Mouse (Mus musculus) T-helper 1 cell (primary cell): ENCODE measurements around the gene Trim50.
"Not testable (repeated sequence)": the region's sequence is repeated elsewhere in the genome, so short reads cannot be mapped to it uniquely, and the experiment has no call there.

ENCODE experiments used
- in situ Hi-C: fragments of 300-600 bp; cut with MboI, MseI; formaldehyde crosslinking; loops from one replicate; pipeline ENCODE4 v1.15.1; 2025; ENCODE audit warnings: high pct_unique_total_duplicates

Trim50 gene

DNA sequence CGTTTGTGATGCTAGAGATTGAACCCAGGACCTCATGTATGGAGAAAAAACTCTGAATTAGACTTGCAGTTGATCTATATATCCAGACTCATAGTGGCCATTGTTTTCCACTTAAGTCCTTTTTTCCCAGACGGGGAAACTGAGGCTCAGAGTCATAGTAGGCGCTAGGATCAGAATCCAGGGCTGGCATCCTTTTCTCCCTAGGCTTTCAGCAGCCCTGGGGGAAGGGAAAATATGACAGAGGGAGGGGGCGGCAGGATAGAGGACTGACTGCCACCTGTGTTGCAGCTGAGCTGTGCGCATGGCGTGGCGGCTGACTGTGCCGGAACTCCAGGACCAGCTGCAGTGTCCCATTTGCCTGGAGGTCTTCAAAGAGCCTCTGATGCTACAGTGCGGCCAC lies at the start of gene Trim50:
Gene Trim50, plus strand, starts transcription at position 301 of the 400 bp plus-strand sequence.
- in situ Hi-C loops = no loop called here

DNA sequence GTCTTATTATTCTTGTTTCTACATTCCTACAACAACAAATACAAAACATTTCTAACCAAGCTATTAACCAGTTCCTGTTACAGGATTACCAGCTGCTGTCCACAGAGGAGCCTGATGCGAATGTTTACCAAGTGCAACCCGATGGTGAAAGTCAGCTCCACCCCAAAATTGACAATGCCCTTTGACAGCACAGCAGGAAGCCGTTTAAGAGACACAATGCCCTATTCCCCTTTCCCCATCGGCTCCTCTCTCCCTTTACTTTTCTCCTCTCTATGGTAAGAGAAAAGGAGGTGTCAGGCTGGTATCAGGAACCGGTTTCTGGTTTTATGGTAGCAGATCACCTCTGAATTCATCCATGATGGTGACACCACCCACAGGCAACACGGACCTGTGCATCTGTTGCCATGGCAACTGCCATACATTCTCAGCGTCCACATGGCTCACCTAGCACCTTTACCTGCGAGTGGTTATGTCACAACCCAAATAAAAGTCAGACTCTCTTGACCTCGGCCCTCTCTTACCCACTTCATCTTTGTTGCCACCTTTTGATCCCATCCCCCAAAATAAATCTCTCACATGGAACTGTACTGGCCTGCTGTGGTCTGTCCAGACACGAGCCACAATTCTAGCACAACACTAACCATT lies 46.7 kb upstream of the Trim50 start:
- in situ Hi-C loops = no loop called here

DNA sequence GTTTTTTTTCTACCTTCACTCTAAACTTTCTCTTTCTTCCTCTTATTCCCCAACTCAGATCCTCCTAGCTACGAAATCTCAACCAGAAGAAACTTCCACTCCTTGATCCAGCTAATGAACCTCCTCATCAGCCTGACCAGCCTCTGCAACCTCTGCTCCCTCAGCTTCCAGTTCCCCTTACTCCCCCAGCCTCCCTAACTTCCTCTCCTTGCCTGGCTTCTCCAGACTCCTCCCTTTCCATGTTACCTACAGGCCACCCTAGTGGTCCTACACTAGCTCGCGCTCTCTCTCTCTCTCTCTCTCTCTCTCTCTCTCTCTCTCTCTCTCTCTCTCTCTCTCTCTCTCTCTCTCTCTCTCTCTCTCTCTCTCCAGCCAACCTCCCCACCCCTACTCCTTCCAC lies 36.9 kb upstream of the Trim50 start:
- in situ Hi-C loops = no loop called here

DNA sequence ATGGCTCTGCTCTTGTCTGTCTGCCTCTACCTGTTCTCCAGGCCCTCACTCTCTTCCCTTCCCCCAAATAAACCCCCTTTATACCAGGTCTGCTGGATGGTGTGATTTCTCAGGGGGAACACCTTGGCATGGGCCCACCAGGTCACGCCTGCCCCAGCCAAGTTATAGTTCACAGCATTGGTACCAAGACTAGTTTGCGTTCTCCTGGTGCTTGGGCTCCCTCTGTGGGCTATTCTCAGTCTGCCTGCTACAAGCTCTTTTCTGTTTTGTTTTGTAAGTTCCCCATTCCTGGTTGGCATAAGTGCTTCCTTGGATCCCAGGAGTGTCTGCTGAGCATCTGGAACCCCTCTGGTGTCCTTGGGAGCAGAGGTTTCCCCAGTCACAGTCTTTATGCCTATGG lies 33.2 kb upstream of the Trim50 start:
- in situ Hi-C loops = no loop called here

- in situ Hi-C loops = no loop called here
These were observed 30.9 kb upstream of the Trim50 start for GRCm38 (mm10) chr5:135322197-135322596.

DNA sequence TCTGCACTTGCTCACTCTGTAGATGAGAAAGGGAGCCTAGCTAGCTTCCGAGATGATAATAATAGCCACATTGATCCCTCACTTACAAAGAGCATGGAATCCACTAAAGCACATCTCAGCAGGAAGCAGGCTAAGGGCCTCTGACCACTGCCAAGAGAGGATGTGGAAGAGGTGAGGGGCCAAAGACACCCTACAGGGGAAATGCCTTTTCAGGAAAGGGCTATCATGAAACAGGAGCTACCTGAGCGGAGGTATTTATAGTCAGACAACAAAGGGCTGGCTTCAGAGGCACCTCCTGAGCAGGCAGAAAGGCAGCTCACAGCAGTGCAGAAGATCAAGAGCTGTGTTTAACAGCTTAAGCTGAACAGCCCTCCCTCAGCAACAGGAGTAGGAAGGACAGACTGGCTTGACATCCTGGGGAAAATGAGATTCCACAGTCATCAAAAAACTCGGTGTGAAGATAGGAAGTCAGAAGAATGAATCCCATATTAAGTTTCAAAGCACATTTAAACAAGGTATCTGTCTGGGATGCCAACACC lies 26.9 kb upstream of the Trim50 start:
- in situ Hi-C loops = no loop called here

DNA sequence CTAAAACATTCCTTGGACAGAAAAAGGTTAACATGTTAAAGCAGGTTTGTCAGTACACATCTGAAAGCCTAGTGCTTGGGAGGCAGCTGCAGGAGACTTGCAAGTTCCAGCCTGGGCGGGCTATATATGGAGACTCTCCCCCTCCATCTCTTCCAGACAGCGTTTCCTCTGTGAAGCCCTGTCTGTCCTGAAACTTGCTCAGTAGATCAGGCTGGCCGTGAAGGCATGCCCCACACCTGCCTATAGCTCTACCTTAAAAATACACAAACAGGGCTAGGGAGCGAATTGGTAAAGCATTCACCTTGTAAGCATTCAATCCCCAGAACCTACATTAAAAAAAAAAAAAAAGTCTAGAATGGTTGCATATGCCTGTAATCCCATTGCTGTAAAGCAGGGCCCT lies 23.6 kb upstream of the Trim50 start:
- in situ Hi-C loops = no loop called here

GRCm38 (mm10) chr5:135330201-135330600 lies 22.9 kb upstream of the Trim50 start:
- in situ Hi-C loops = no loop called here

GRCm38 (mm10) chr5:135331161-135331560 lies 21.9 kb upstream of the Trim50 start:
- in situ Hi-C loops = no loop called here

DNA sequence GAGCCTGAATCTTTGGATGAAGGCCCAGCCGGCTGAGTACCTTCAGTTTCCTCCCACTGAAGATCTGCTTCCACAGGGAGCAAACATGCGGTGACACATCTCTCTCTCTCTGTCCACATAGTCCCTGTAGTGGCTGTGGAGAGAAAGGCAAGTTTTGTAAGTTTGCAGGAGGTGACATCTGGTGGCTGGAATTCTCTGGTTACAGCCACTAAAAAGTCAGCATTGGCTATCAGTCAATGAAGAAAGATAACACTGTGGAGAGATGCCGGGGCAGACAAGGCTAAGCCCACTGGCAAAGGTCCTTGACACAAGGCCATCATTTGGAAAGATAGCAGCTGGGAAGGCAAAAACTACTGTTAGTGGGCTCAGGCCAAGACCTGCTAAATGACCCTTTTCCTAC lies 15.5 kb upstream of the Trim50 start:
- in situ Hi-C loops = no loop called here

- in situ Hi-C loops = no loop called here
These were observed 7.1 kb upstream of the Trim50 start for GRCm38 (mm10) chr5:135345989-135346388.

DNA sequence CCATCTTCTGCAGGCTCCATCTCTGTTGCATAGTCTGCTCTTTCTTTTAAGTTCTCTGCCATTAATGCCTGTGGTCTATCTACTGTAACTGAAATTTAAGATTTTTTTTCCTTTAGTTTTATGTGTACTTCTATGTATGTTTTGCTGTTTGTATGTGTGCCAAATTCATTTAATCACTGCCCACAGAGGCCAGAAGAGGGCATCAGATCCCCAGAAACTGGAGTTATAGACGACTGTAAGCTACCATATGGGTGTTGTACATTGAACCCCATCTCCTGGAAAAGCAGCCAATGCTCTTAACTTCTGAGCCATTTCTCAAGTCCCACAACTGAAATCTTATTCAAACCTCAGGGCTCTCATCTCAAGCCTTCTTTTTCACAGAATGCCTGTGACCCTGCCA lies 6.7 kb upstream of the Trim50 start:
- in situ Hi-C loops = no loop called here

DNA sequence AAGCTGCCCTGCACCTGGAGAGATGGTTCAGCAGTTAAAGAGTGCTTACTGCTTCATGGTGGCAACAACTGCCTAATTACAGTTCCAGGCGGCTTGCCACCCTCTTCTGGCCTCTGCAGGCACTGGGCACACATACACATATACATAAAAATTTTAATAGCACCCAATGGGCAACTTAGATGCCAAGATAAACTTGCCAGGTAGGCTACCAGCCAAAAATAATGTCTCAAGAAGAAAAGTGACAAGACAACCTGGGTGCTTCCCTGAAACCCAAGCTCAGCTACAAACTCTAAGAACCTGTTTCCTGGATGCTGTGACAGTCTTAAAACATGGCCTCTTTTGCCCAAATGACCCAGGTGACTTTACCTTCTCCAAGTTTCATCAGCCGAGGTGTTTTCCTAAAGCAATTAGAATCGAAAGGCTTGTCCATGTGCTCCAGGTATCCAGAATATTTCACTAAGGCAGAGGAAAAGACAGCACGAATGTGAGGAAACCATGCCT lies 5.5 kb upstream of the Trim50 start:
- in situ Hi-C loops = no loop called here

- in situ Hi-C loops = no loop called here
These were observed 3.2 kb upstream of the Trim50 start, which contains the start of gene Fkbp6 for GRCm38 (mm10) chr5:135349862-135350261. Gene Fkbp6, minus strand, starts transcription at chr5:135350044.

GRCm38 (mm10) chr5:135351606-135352005 lies 1.5 kb upstream of the Trim50 start:
- in situ Hi-C loops = no loop called here

GRCm38 (mm10) chr5:135353564-135353963 lies 469 bp downstream of the Trim50 start:
- in situ Hi-C loops = no loop called here

DNA sequence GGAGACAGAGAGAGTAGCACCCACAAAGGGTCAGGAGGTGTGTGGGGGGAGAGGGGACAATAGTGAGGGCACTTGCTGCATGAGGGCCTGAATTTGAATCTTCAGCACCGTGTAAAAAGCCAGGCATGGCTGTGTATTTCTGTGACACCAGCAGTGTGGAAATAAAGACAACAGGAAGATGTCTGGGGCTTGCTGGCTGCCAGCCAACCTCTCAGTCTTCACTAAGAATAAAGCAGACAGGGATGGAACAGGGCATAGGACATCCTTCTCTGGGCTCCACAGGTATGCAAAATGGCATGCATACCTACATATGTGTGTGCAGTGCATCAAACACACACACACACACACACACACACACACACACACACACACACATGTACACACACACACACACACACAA lies 3.0 kb downstream of the Trim50 start:
- in situ Hi-C loops = no loop called here

- in situ Hi-C loops = no loop called here
These were observed 4.5 kb downstream of the Trim50 start for GRCm38 (mm10) chr5:135357556-135357955.

- in situ Hi-C loops = no loop called here
These were observed 6.7 kb downstream of the Trim50 start for GRCm38 (mm10) chr5:135359772-135360171.

GRCm38 (mm10) chr5:135362572-135362971 lies 9.5 kb downstream of the Trim50 start:
- in situ Hi-C loops = no loop called here

DNA sequence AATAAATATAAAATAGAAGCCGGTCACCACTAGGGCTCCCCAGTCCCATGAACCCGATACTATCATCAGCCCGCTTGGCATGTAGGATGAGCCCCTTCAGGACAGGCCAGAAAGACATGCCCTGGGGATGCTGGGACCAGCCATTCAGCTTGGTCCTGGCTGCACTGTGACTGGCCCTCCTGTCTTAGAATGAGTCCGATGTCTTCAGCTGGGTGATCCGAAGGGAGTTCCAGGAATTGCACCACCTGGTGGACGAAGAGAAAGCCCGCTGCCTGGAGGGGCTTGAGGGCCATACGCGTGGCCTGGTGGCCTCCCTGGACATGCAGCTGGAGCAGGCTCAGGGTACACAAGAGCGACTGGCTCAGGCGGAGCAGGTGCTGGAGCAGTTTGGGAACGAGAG lies 10.4 kb downstream of the Trim50 start:
- in situ Hi-C loops = no loop called here

GRCm38 (mm10) chr5:135367841-135368240 lies 14.7 kb downstream of the Trim50 start:
- in situ Hi-C loops = no loop called here

GRCm38 (mm10) chr5:135368312-135368711 lies 15.2 kb downstream of the Trim50 start:
- in situ Hi-C loops = no loop called here

- in situ Hi-C loops = not testable (repeated sequence)
These were observed 16.1 kb downstream of the Trim50 start for GRCm38 (mm10) chr5:135369196-135369595.
